Mouse (Mus musculus) kidney, adult 2 months (tissue): ENCODE data around the gene Jph2.

Experiments
- CTCF ChIP-seq: fragments of 200-500 bp; conservative IDR thresholded peaks from 2 replicates; pipeline ENCODE4 v1.5.1; 2011; ENCODE audit warnings: low read depth, mild to moderate bottlenecking, control low read depth, low read length, moderate library complexity, mixed read lengths; ENCODE audit not compliant: insufficient read depth, insufficient read length
- POLR2A ChIP-seq: fragments of 200-500 bp; IDR thresholded peaks from one replicate; pipeline ENCODE4 v1.6.1; 2011; ENCODE audit warnings: low read depth, low read length, control low read depth

DNA sequence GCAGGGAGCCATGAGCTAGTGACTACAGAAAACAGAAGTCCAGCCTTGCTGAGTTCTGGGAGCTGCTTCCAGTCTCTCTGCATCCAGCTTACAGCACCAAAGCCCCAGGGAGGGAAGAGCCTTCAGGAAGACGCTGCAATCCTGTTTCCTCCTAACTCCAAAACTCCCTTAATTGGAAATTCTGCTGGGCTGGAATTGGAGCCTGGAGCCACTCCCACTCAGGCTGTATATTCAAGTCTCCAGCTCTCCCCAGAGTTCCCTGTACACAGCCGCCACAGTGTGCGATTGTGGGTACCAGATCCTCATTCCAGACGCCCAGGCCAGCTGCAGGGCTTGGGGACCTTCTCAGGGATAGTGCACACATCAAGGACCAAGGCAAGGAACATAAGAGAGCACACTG is 27.6 kb downstream of the Jph2 start:
- TF ChIP-seq POLR2A (no peak), CTCF (no peak)
